Mouse (Mus musculus) heart, embryonic 16.5 days (tissue): ENCODE measurements at regions not wholly inside any gene's neighbourhood (a gene's known extent, or its start where the extent isn't known, plus 50 kb on each side); places are given as distances from the start of the nearest gene placed in this dataset.
A peak's percentile ranks its signal among the peaks of the same experiment; 100 is the strongest.

ENCODE experiments used
- ATAC-seq: fragments of 200-750 bp; cut with Nextera tagmentation; replicated peaks from 2 replicates; pipeline ENCODE4 v1.8.0; 2017; ENCODE audit warnings: moderate number of reproducible peaks; ENCODE audit not compliant: insufficient read depth, low FRiP score; ENCODE audit errors: extremely low read depth
- H3K27ac ChIP-seq: fragments of 300-500 bp; sonication (generic); 2 replicates; pipeline ENCODE4 v1.5.1; 2014; ENCODE audit warnings: mild to moderate bottlenecking, low read length, control low read depth, moderate library complexity
- H3K27me3 ChIP-seq: fragments of 300-500 bp; sonication (generic); 2 replicates; pipeline ENCODE4 v1.6.1; 2014; ENCODE audit warnings: low read length, mixed read lengths; ENCODE audit not compliant: control insufficient read depth, insufficient read depth
- H3K36me3 ChIP-seq: fragments of 300-500 bp; sonication (generic); 2 replicates; pipeline ENCODE4 v1.6.1; 2014; ENCODE audit not compliant: control insufficient read depth, insufficient read depth
- H3K4me1 ChIP-seq: fragments of 300-500 bp; sonication (generic); 2 replicates; pipeline ENCODE4 v1.6.1; 2014; ENCODE audit warnings: low read length, mixed read lengths; ENCODE audit not compliant: control insufficient read depth, insufficient read depth
- H3K4me2 ChIP-seq: fragments of 300-500 bp; sonication (generic); 2 replicates; pipeline ENCODE4 v1.6.1; 2014; ENCODE audit warnings: low read depth, mild to moderate bottlenecking, control low read depth, low read length
- H3K4me3 ChIP-seq: fragments of 300-500 bp; sonication (generic); 2 replicates; pipeline ENCODE4 v1.5.1; 2014; ENCODE audit warnings: mild to moderate bottlenecking, control low read depth, low read length
- H3K9ac ChIP-seq: fragments of 300-500 bp; sonication (generic); 2 replicates; pipeline ENCODE4 v1.6.1; 2014; ENCODE audit warnings: low read length, control low read depth
- H3K9me3 ChIP-seq: fragments of 300-500 bp; sonication (generic); replicated peaks from 2 replicates; pipeline ENCODE4 v1.6.1; 2016; ENCODE audit warnings: low read length; ENCODE audit not compliant: control insufficient read depth
- WGBS: fragments of 180-500 bp; shearing (Covaris S2); extraction: QIAGEN DNeasy Blood & Tissue Kit; methylation state at CpG from one replicate; pipeline ENCODE4 v1.1.7; 2014; 5-methylcytosine and 5-hydroxymethylcytosine counted together

GRCm38 (mm10) chr3:115562735-115563134 is 152.1 kb downstream of the S1pr1 start:
- no peak for ATAC-seq
- no peaks in the 10 kb centered on the region for H3K9me3 ChIP-seq
- no peak overlapping the region for H3K4me3 ChIP-seq
- H3K27ac ChIP-seq, result no peak overlapping the region
- H3K9ac ChIP-seq, result no peak overlapping the region
- WGBS, result 89% methylated on average over 7 of the region's 7 CpGs
- no peaks in the 10 kb centered on the region for H3K36me3 ChIP-seq
- H3K27me3 ChIP-seq, result no peaks in the 10 kb centered on the region
- H3K4me1 ChIP-seq, result no peaks in the 10 kb centered on the region
- no peak overlapping the region for H3K4me2 ChIP-seq

DNA sequence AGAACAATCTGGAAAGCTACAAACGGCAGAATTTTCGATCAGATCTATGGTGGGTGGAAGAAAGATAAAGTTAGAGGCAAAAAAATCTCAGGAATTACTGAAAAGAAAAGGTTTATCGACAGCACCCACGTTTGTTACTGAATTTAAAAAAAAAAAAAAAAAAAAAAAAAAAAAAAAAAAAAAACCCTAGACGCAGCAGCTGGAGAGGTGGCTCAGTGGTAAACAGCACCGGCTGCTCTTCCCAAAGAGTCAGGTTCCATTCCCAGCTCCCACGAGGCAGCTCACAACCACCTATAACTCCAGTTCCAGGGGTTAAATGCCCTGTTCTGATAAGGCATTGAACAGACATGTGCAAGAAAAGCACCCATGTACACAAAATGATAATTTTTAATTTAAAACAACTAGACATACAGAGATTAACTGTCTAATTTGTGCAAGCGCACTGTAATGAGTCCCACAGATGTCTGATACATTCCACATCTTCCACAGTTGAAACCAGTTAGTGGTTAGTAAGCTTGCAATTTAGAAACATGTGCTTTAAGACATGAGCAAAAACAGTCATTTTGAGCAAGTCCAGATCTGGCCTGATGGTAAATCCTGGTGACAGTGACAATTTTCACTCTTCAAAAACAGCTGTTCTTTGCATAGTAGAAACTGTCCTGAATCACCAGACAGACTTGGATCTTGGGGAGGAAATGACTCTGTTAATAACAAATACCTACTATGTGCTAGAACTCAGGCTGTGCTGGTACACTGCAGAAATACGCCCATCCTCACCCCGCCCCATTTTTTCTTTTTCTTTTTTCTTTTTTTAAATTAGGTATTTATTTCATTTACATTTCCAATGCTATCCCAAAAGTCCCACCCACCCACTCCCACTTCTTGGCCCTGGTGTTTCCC is 159.8 kb downstream of the S1pr1 start:
- Histone ChIP-seq H3K4me3 (no peak overlapping the region), H3K36me3 (no peaks in the 10 kb centered on the region), H3K27ac (no peak overlapping the region), H3K4me1 (peaks cover 3% of the 10 kb centered on the region; the same call in 1 of the 2 replicates), H3K27me3 (no peaks in the 10 kb centered on the region), H3K9ac (no peak overlapping the region), H3K9me3 (no peaks in the 10 kb centered on the region), H3K4me2 (no peak overlapping the region)
- 81% methylated on average over 10 of the region's 10 CpGs for WGBS
- no peak for ATAC-seq

- H3K9ac ChIP-seq, result no peak overlapping the region
- no peaks in the 10 kb centered on the region for H3K27me3 ChIP-seq
- no peaks in the 10 kb centered on the region for H3K36me3 ChIP-seq
- 0 out of 2 replicates have a peak, but pooled peaks have one; percentile 41 for ATAC-seq
- no peak overlapping the region for H3K4me3 ChIP-seq
- no peaks in the 10 kb centered on the region for H3K9me3 ChIP-seq
- 48% methylated on average over 10 of the region's 10 CpGs for WGBS
- H3K4me2 ChIP-seq, result no peak overlapping the region
- peaks cover 3% of the 10 kb centered on the region; the same call in 1 of the 2 replicates for H3K4me1 ChIP-seq
- H3K27ac ChIP-seq, result no peak overlapping the region
Observed at GRCm38 (mm10) chr3:115553848-115554515, 160.9 kb downstream of the S1pr1 start.

- Histone ChIP-seq H3K4me2 (no peak overlapping the region), H3K36me3 (no peaks in the 10 kb centered on the region), H3K9me3 (no peaks in the 10 kb centered on the region), H3K27me3 (no peaks in the 10 kb centered on the region), H3K9ac (no peak overlapping the region), H3K27ac (no peak overlapping the region), H3K4me1 (no peaks in the 10 kb centered on the region), H3K4me3 (no peak overlapping the region)
- 89% methylated on average over 1 of the region's 1 CpGs for WGBS
- ATAC-seq, result no peak
Observed at GRCm38 (mm10) chr3:115541789-115542188, 173.1 kb downstream of the S1pr1 start.

DNA sequence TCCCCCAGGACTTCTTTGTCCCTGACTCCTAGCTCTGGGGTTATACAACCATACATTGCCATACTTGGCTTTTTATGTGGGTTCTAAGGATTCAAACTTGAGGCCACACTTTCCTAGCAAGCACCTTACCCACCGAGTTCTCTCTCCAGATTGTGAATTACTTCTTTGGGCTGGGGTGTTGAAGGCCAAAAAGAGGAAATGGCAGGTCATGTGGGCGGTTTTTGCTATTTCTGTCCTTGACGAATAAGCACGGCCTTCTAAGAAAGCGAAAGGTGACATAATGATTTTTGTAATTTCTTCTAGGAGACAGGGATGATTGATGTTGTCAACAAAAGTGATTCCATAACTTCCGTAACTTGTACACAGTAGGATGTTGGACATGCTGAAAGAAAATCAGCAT is 176.5 kb downstream of the S1pr1 start:
- WGBS, result 64% methylated on average over 6 of the region's 6 CpGs
- H3K4me3 ChIP-seq, result no peak overlapping the region
- ATAC-seq, result no peak

DNA sequence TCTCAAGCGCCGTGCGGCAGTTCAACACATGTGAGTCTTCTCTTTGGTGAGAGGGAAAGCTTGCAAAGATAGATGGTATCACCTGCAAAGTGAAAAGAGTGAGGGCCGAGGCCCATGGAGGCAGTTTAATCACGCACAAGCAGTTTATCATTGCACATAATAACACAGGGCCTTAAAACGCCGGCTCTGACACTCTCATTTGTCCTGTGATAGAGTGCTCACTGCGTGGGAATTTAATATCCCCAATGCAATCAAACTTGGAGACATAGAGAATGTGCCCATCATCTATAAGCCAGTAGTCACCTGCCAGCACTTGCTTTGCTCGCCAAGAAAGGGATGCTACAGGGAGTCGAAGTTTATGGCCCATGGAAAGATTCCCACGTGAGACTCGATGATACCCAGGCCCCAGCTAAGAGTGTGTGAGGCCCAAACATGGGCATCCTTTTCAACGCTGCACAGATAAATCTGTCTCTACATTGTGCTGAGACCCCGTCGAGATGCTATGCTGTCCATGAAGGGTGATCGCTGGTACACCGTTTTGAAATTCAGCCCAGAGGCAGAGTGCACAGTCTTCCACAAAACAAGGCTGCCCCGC is 182.6 kb downstream of the S1pr1 start:
- Histone ChIP-seq H3K36me3 (no peaks in the 10 kb centered on the region), H3K9ac (no peak overlapping the region), H3K9me3 (no peaks in the 10 kb centered on the region), H3K27ac (no peak overlapping the region), H3K27me3 (no peaks in the 10 kb centered on the region), H3K4me3 (no peak overlapping the region), H3K4me1 (peaks cover 3% of the 10 kb centered on the region; the same call in 1 of the 2 replicates), H3K4me2 (no peak overlapping the region)
- WGBS, result 68% methylated on average over 18 of the region's 18 CpGs
- ATAC-seq, result no peak

More for the DNA sequence above, 176.5 kb downstream of the S1pr1 start:
- H3K9me3 ChIP-seq, result no peaks in the 10 kb centered on the region
- H3K4me1 ChIP-seq, result no peaks in the 10 kb centered on the region
- H3K27ac ChIP-seq, result no peak overlapping the region
- no peak overlapping the region for H3K9ac ChIP-seq
- H3K36me3 ChIP-seq, result no peaks in the 10 kb centered on the region
- no peak overlapping the region for H3K4me2 ChIP-seq
- no peaks in the 10 kb centered on the region for H3K27me3 ChIP-seq

- H3K9ac ChIP-seq, result no peak overlapping the region
- no peak overlapping the region for H3K4me3 ChIP-seq
- H3K36me3 ChIP-seq, result no peaks in the 10 kb centered on the region
- no peak for ATAC-seq
- H3K27me3 ChIP-seq, result no peaks in the 10 kb centered on the region
- H3K27ac ChIP-seq, result no peak overlapping the region
- WGBS, result 66% methylated on average over 3 of the region's 3 CpGs
- H3K4me1 ChIP-seq, result peaks cover 3% of the 10 kb centered on the region; the same call in 1 of the 2 replicates
- no peak overlapping the region for H3K4me2 ChIP-seq
- no peaks in the 10 kb centered on the region for H3K9me3 ChIP-seq
Observed at GRCm38 (mm10) chr3:115530441-115530840, 184.4 kb downstream of the S1pr1 start.

- no peak overlapping the region for H3K4me2 ChIP-seq
- no peak overlapping the region for H3K27ac ChIP-seq
- H3K4me1 ChIP-seq, result peaks cover 3% of the 10 kb centered on the region; the same call in 1 of the 2 replicates
- H3K9ac ChIP-seq, result no peak overlapping the region
- no peak overlapping the region for H3K4me3 ChIP-seq
- H3K27me3 ChIP-seq, result no peaks in the 10 kb centered on the region
- H3K36me3 ChIP-seq, result no peaks in the 10 kb centered on the region
- ATAC-seq, result no peak
- 42% methylated on average over 4 of the region's 4 CpGs for WGBS
- no peaks in the 10 kb centered on the region for H3K9me3 ChIP-seq
Observed at GRCm38 (mm10) chr3:115529918-115530317, 185.0 kb downstream of the S1pr1 start.

DNA sequence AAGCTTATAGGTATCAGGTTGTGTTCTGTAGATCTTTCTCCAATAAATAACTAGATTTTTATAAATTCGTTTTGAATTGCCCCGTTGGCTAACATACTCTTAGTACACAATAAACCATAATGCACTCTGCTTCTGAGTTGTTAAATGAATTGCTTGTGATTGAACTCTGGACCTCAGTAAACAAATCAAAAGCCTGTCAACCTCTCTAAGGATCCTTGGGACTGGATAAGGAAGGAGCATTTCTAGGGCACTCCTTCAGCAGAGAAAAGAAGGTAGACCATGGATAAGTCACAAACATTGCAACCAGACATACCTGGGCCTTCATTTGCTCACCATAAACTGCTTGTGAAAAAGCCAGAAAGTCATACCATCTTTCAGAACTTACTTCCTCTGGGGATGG is 191.4 kb downstream of the S1pr1 start:
- Histone ChIP-seq H3K4me1 (no peaks in the 10 kb centered on the region), H3K36me3 (no peaks in the 10 kb centered on the region), H3K4me2 (no peak overlapping the region), H3K9me3 (no peaks in the 10 kb centered on the region), H3K4me3 (no peak overlapping the region), H3K9ac (no peak overlapping the region), H3K27ac (no peak overlapping the region), H3K27me3 (no peaks in the 10 kb centered on the region)
- ATAC-seq, result no peak
- 77% methylated on average over 2 of the region's 2 CpGs for WGBS
